Mouse (Mus musculus): ENCODE data around the gene Plcb4.

DNA sequence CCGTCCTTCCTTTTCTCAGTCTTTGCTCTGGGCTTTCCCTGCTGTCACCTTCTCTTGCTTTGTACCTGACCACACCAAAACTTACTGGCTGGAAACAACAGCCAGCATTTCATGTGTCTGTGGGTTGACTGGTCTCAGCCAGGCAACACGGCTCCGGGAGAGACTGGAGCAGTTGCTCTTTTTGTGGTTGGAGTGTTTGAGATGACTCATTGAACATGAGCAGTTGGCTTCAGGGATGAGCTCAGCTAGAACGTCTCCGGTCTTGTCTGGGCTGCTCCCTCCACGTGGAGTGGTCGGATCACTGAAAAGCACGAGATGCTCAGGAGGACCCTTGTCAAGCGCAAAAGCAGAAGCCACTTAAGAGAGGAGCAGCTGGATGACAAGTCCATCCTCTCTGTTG, 78.7 kb downstream of the Plcb4 start:
- TF ChIP-seq POLR2A (IDR thresholded peaks at IDR 0.05; ENCODE audit: low read depth, low read length): peak; percentile 31; the same call in 1 of the 2 replicates
- no peak for TF ChIP-seq CTCF (IDR thresholded peaks at IDR 0.05; ENCODE audit: borderline replicate concordance, insufficient read depth, low read length)
